In genomic region chr19:23281911-23282660, GRCm38 (mm10) we compare ENCODE assay signal across 21 mouse cellular contexts. TPM values are rescaled to one million over a fixed set of nuclear protein-coding genes. Genes with fewer than 3 reads are reported as not detected.
DNase-seq lines count a peak whose midpoint lies in the region; ATAC-seq and TF ChIP-seq lines count a peak whose summit lies in the region.
"Had no signal": no experiment of that assay in that cellular context is flagged by ENCODE, and none has a peak within 500 bp of the region (broad histone marks: within the 10 kb centered on the region; RNA-seq: fewer than 3 reads in every experiment).

No protein-coding gene starts in this region.

- TF ChIP-seq CTCF in forebrain, postnatal 0 days (IDR thresholded peaks at IDR 0.05; ENCODE audit: low read depth), result no peak
- TF ChIP-seq CTCF in liver, postnatal 0 days (IDR thresholded peaks at IDR 0.05; ENCODE audit: low read depth), result no peak

- H3K4me3 ChIP-seq in forebrain, embryonic 10.5 days, result no peak overlapping the region
- no peak overlapping the region for H3K4me3 ChIP-seq in forebrain, postnatal 0 days (ENCODE audit: low read depth, low read length)
- H3K4me3 ChIP-seq in limb, embryonic 10.5 days, result no peak overlapping the region
- no peak overlapping the region for H3K4me3 ChIP-seq in hindbrain, embryonic 13.5 days
- no peak overlapping the region for H3K4me3 ChIP-seq in liver, postnatal 0 days (ENCODE audit: low read depth, low read length)
- H3K4me3 ChIP-seq: heart, embryonic 13.5 days; intestine, embryonic 15.5 days; left cerebral cortex, adult 2 months; midbrain, embryonic 10.5 days; neural tube, embryonic 12.5 days had no signal

- H3K27ac ChIP-seq in forebrain, embryonic 10.5 days, result peak overlapping the region; percentile 30; the same call in 1 of the 2 replicates
- H3K27ac ChIP-seq in forebrain, postnatal 0 days (ENCODE audit: low read depth, low read length), result no peak overlapping the region
- peak overlapping the region; percentile 79 for H3K27ac ChIP-seq in limb, embryonic 10.5 days
- no peak overlapping the region for H3K27ac ChIP-seq in hindbrain, embryonic 13.5 days
- H3K27ac ChIP-seq in liver, postnatal 0 days (ENCODE audit: low read depth), result no peak overlapping the region
- H3K27ac ChIP-seq: heart, embryonic 13.5 days; hindbrain, embryonic 14.5 days; intestine, embryonic 15.5 days; left cerebral cortex, adult 2 months; midbrain, embryonic 10.5 days; neural tube, embryonic 12.5 days had no signal

- H3K9ac ChIP-seq in forebrain, postnatal 0 days, result no peak overlapping the region
- H3K9ac ChIP-seq in hindbrain, embryonic 13.5 days, result no peak overlapping the region
- H3K9ac ChIP-seq in liver, postnatal 0 days (replicated peaks), result no peak overlapping the region
- H3K9ac ChIP-seq: heart, embryonic 13.5 days; hindbrain, embryonic 14.5 days; intestine, embryonic 15.5 days; neural tube, embryonic 12.5 days had no signal

- ATAC-seq in forebrain, postnatal 0 days, result no peak
- ATAC-seq in hindbrain, embryonic 13.5 days (ENCODE audit: low FRiP score), result no peak
- ATAC-seq in liver, postnatal 0 days, result no peak
- ATAC-seq: intestine, embryonic 15.5 days; Patski had no signal

- 40% methylated on average over 8 of the region's 8 CpGs for WGBS in forebrain, embryonic 10.5 days
- WGBS in forebrain, postnatal 0 days, result 41% methylated on average over 8 of the region's 8 CpGs
- WGBS in limb, embryonic 10.5 days, result 41% methylated on average over 8 of the region's 8 CpGs
- WGBS in hindbrain, embryonic 13.5 days, result 60% methylated on average over 8 of the region's 8 CpGs
- 64% methylated on average over 8 of the region's 8 CpGs for WGBS in liver, postnatal 0 days (ENCODE audit: insufficient replicate concordance)

- no peaks in the 10 kb centered on the region; the same call in 1 of the 2 replicates for H3K9me3 ChIP-seq in forebrain, embryonic 10.5 days
- peaks cover 4% of the 10 kb centered on the region; the same call in 1 of the 2 replicates for H3K9me3 ChIP-seq in forebrain, postnatal 0 days (ENCODE audit: low read length)
- H3K9me3 ChIP-seq in limb, embryonic 10.5 days (replicated peaks), result no peaks in the 10 kb centered on the region
- H3K9me3 ChIP-seq in hindbrain, embryonic 13.5 days, result no peaks in the 10 kb centered on the region
- H3K9me3 ChIP-seq in liver, postnatal 0 days (ENCODE audit: low read length), result no peaks in the 10 kb centered on the region; the same call in 1 of the 2 replicates
- H3K9me3 ChIP-seq: intestine, embryonic 15.5 days; neural tube, embryonic 12.5 days had no signal

- no peak for DNase-seq in forebrain, embryonic 10.5 days (ENCODE audit: extremely low spot score, low spot score)
- DNase-seq in forebrain, postnatal 0 days, result no peak
- DNase-seq in WW6 (ENCODE audit: low read depth, low spot score), result peak; percentile 52
- DNase-seq in limb, embryonic 10.5 days (ENCODE audit: low spot score), result peak; percentile 37
- peak; percentile 27 for DNase-seq in yolk sac, embryonic 10.5 days (ENCODE audit: low spot score)
- DNase-seq in urinary bladder, postnatal 10 days (ENCODE audit: low spot score), result no peak
- no peak for DNase-seq in liver, postnatal 0 days
- DNase-seq: cerebellum, adult 8-10 months; kidney, adult 9 months; kidney, postnatal 36 days; lung, adult 18-20 months; thymus, postnatal 25 days had no signal

- no peak for TF ChIP-seq EP300 in liver, postnatal 0 days (IDR thresholded peaks at IDR 0.05; ENCODE audit: low read depth)

- no peaks in the 10 kb centered on the region for H3K36me3 ChIP-seq in forebrain, embryonic 10.5 days (replicated peaks)
- H3K36me3 ChIP-seq in forebrain, postnatal 0 days (ENCODE audit: insufficient read depth), result no peaks in the 10 kb centered on the region
- H3K36me3 ChIP-seq in limb, embryonic 10.5 days, result no peaks in the 10 kb centered on the region
- no peaks in the 10 kb centered on the region for H3K36me3 ChIP-seq in hindbrain, embryonic 13.5 days
- no peaks in the 10 kb centered on the region for H3K36me3 ChIP-seq in liver, postnatal 0 days (replicated peaks; ENCODE audit: insufficient read depth, low read length)
- H3K36me3 ChIP-seq: heart, embryonic 13.5 days; intestine, embryonic 15.5 days; midbrain, embryonic 10.5 days; neural tube, embryonic 12.5 days had no signal

- no peaks in the 10 kb centered on the region for H3K27me3 ChIP-seq in forebrain, embryonic 10.5 days (ENCODE audit: poor library complexity, severe bottlenecking)
- no peaks in the 10 kb centered on the region for H3K27me3 ChIP-seq in forebrain, postnatal 0 days (ENCODE audit: insufficient read depth, low read length)
- no peaks in the 10 kb centered on the region for H3K27me3 ChIP-seq in limb, embryonic 10.5 days (ENCODE audit: low read depth, poor library complexity, severe bottlenecking)
- no peaks in the 10 kb centered on the region for H3K27me3 ChIP-seq in hindbrain, embryonic 13.5 days
- H3K27me3 ChIP-seq in liver, postnatal 0 days (ENCODE audit: insufficient read depth, low read length), result no peaks in the 10 kb centered on the region
- H3K27me3 ChIP-seq: CH12.LX; heart, embryonic 13.5 days; intestine, embryonic 15.5 days; neural tube, embryonic 12.5 days had no signal

- H3K4me2 ChIP-seq in forebrain, postnatal 0 days (ENCODE audit: low read depth), result no peak overlapping the region
- no peak overlapping the region for H3K4me2 ChIP-seq in hindbrain, embryonic 13.5 days
- no peak overlapping the region for H3K4me2 ChIP-seq in liver, postnatal 0 days (ENCODE audit: low read depth, low read length)
- H3K4me2 ChIP-seq: heart, embryonic 13.5 days; hindbrain, embryonic 14.5 days; intestine, embryonic 15.5 days; neural tube, embryonic 12.5 days had no signal

- peaks cover 10% of the 10 kb centered on the region for H3K4me1 ChIP-seq in forebrain, embryonic 10.5 days
- no peaks in the 10 kb centered on the region for H3K4me1 ChIP-seq in forebrain, postnatal 0 days (ENCODE audit: insufficient read depth)
- peaks cover 10% of the 10 kb centered on the region for H3K4me1 ChIP-seq in limb, embryonic 10.5 days
- H3K4me1 ChIP-seq in hindbrain, embryonic 13.5 days (replicated peaks), result no peaks in the 10 kb centered on the region
- H3K4me1 ChIP-seq in liver, postnatal 0 days (ENCODE audit: insufficient read depth), result no peaks in the 10 kb centered on the region
- H3K4me1 ChIP-seq: heart, embryonic 13.5 days; intestine, embryonic 15.5 days; neural tube, embryonic 12.5 days had no signal

RNA-seq across cellular contexts. Expression of gene Smc5, which starts 8.4 kb away (rescaled TPM):
- 51.1 and 52.3 TPM in 2 replicates for polyA plus RNA-seq in forebrain, embryonic 10.5 days (2016; fragmentation: Nextera tagmentation; extraction: Ambion mirVana)
- total RNA-seq in forebrain, postnatal 0 days (2014; rRNA removed), result 28.9 and 48.5 TPM in 2 replicates
- polyA plus RNA-seq in forebrain, postnatal 0 days (2015; fragmentation: Nextera tagmentation; extraction: Ambion mirVana), result 10.6 and 15.5 TPM in 2 replicates
- 40.1 and 49.4 TPM in 2 replicates for polyA plus RNA-seq in limb, embryonic 10.5 days (2016; fragmentation: Nextera tagmentation; extraction: Ambion mirVana)
- polyA plus RNA-seq in hindbrain, embryonic 13.5 days (2015; fragmentation: Nextera tagmentation; extraction: Ambion mirVana), result 29.0 and 29.3 TPM in 2 replicates
- polyA plus RNA-seq in liver, postnatal 0 days (2015; fragmentation: Nextera tagmentation; extraction: Ambion mirVana), result 5.4 and 6.8 TPM in 2 replicates

Comparison
In these comparisons a context has a peak if more than half of its experiments do, and no peak if none do; other contexts are left out.
1. H3K27ac ChIP-seq: peak in forebrain, embryonic 10.5 days (single experiment) and limb, embryonic 10.5 days (single experiment); none in forebrain, postnatal 0 days (single experiment), hindbrain, embryonic 13.5 days (single experiment) and liver, postnatal 0 days (single experiment).
2. DNase-seq: peak in WW6 (single experiment), limb, embryonic 10.5 days (single experiment) and yolk sac, embryonic 10.5 days (single experiment); none in forebrain, embryonic 10.5 days (single experiment), forebrain, postnatal 0 days (single experiment), urinary bladder, postnatal 10 days (single experiment) and liver, postnatal 0 days (single experiment).